8 mouse cellular contexts compared by ENCODE assay signal in genomic region chr16:91546836-91547741, GRCm38 (mm10). TPM values are rescaled to one million over a fixed set of nuclear protein-coding genes. Genes with fewer than 3 reads are reported as not detected.
DNase-seq lines count a peak whose midpoint lies in the region; ATAC-seq lines count a peak whose summit lies in the region.

Ifngr2 (plus strand) TSS chr16:91547072.

- H3K4me2 ChIP-seq in intestine, embryonic 16.5 days (ENCODE audit: low read depth, low read length), result peak within 1 kb of the TSS; percentile 75
- H3K4me2 ChIP-seq in limb, embryonic 13.5 days (replicated peaks), result peak within 1 kb of the TSS; percentile 77
- H3K4me2 ChIP-seq in midbrain, embryonic 14.5 days (ENCODE audit: low read length), result peak within 1 kb of the TSS; percentile 69

- peak within 1 kb of the TSS; percentile 90 for H3K27ac ChIP-seq in intestine, embryonic 16.5 days (ENCODE audit: low read length)
- peak within 1 kb of the TSS; percentile 48; the same call in 1 of the 2 replicates for H3K27ac ChIP-seq in limb, embryonic 13.5 days
- peak within 1 kb of the TSS; percentile 49 for H3K27ac ChIP-seq in midbrain, embryonic 14.5 days (replicated peaks; ENCODE audit: low read depth, low read length)

- H3K4me1 ChIP-seq in intestine, embryonic 16.5 days (ENCODE audit: control insufficient read depth, insufficient read depth, low read length), result peaks cover 25% of the 10 kb centered on the region
- peaks cover 39% of the 10 kb centered on the region for H3K4me1 ChIP-seq in limb, embryonic 13.5 days
- H3K4me1 ChIP-seq in midbrain, embryonic 14.5 days (ENCODE audit: control insufficient read depth, insufficient read depth, low read length), result peaks cover 16% of the 10 kb centered on the region

- no peaks in the 10 kb centered on the region for H3K9me3 ChIP-seq in intestine, embryonic 16.5 days (ENCODE audit: control insufficient read depth, low read length)
- no peaks in the 10 kb centered on the region for H3K9me3 ChIP-seq in limb, embryonic 13.5 days
- H3K9me3 ChIP-seq in midbrain, embryonic 14.5 days (ENCODE audit: control insufficient read depth, low read length), result no peaks in the 10 kb centered on the region

- peak within 1 kb of the TSS; percentile 99 for H3K9ac ChIP-seq in intestine, embryonic 16.5 days (ENCODE audit: low read depth, low read length)
- H3K9ac ChIP-seq in limb, embryonic 13.5 days, result peak within 1 kb of the TSS; percentile 95
- H3K9ac ChIP-seq in midbrain, embryonic 14.5 days (replicated peaks; ENCODE audit: low read length), result peak within 1 kb of the TSS; percentile 82

- no peak for DNase-seq in frontal cortex, postnatal 14 days (ENCODE audit: low spot score in 2 of 2)
- DNase-seq in embryo, embryonic 10 days (ENCODE audit: low spot score), result peak; percentile 43
- no peak for DNase-seq in gonadal fat pad, adult 2 months (ENCODE audit: low read depth)
- DNase-seq in midbrain, embryonic 14.5 days, result peak; percentile 78
- peak; percentile 73 to 74 for DNase-seq in spleen, adult 18-20 months

- WGBS in intestine, embryonic 16.5 days, result 1% methylated on average over 43 of the region's 74 CpGs
- under 1% methylated on average over 52 of the region's 74 CpGs for WGBS in limb, embryonic 13.5 days
- whole genome bisulfite sequencing in midbrain, embryonic 14.5 days, result under 1% methylated on average over 58 of the region's 74 CpGs

- peak within 1 kb of the TSS; percentile 92 for H3K4me3 ChIP-seq in intestine, embryonic 16.5 days (ENCODE audit: low read length)
- H3K4me3 ChIP-seq in limb, embryonic 13.5 days, result peak within 1 kb of the TSS; percentile 81
- H3K4me3 ChIP-seq in midbrain, embryonic 14.5 days (replicated peaks; ENCODE audit: low read depth, low read length), result peak within 1 kb of the TSS; percentile 74

- H3K27me3 ChIP-seq in intestine, embryonic 16.5 days (replicated peaks; ENCODE audit: control insufficient read depth, insufficient read depth, low read length), result no peaks in the 10 kb centered on the region
- H3K27me3 ChIP-seq in limb, embryonic 13.5 days, result no peaks in the 10 kb centered on the region
- H3K27me3 ChIP-seq in midbrain, embryonic 14.5 days (ENCODE audit: control insufficient read depth, insufficient read depth, low read length), result no peaks in the 10 kb centered on the region

- no peaks in the 10 kb centered on the region for H3K36me3 ChIP-seq in intestine, embryonic 16.5 days (ENCODE audit: control insufficient read depth, insufficient read depth, low read length)
- H3K36me3 ChIP-seq in limb, embryonic 13.5 days, result no peaks in the 10 kb centered on the region
- no peaks in the 10 kb centered on the region for H3K36me3 ChIP-seq in midbrain, embryonic 14.5 days (ENCODE audit: control insufficient read depth, insufficient read depth, low read length)

- peak; percentile 57 for ATAC-seq in frontal cortex, adult (ENCODE audit: low TSS enrichment)
- ATAC-seq in intestine, embryonic 16.5 days, result peak; percentile 75
- ATAC-seq in limb, embryonic 13.5 days (ENCODE audit: low FRiP score, low read depth), result peak; percentile 90
- ATAC-seq in midbrain, embryonic 14.5 days (ENCODE audit: low FRiP score, low TSS enrichment), result peak; percentile 87

RNA-seq across cellular contexts. Expression of gene Ifngr2, which starts in this region (rescaled TPM):
- polyA plus RNA-seq in gonadal fat pad, adult 2 months (2012; rRNA removed), result 39.0 and 46.2 TPM in 2 replicates
- 116 and 117 TPM in 2 replicates for polyA plus RNA-seq in intestine, embryonic 16.5 days (2015; fragmentation: Nextera tagmentation; extraction: Ambion mirVana)
- 48.1 and 49.6 TPM in 2 replicates for polyA plus RNA-seq in limb, embryonic 13.5 days (2015; fragmentation: Nextera tagmentation; extraction: Ambion mirVana)
- 90.2 and 94.2 TPM in 2 replicates for polyA plus RNA-seq in midbrain, embryonic 14.5 days (2014; fragmentation: Nextera tagmentation; extraction: Ambion mirVana)

Comparison
In these comparisons a context has a peak if more than half of its experiments do, and no peak if none do; other contexts are left out.
1. DNase-seq: peak in embryo, embryonic 10 days (single experiment), midbrain, embryonic 14.5 days (single experiment) and spleen, adult 18-20 months (2 of 2); none in frontal cortex, postnatal 14 days (0 of 2) and gonadal fat pad, adult 2 months (single experiment).
2. Peak in every context shown above with its lines, with median percentiles within 50 percentile points of each other: ATAC-seq, H3K27ac ChIP-seq, H3K4me2 ChIP-seq, H3K4me3 ChIP-seq and H3K9ac ChIP-seq.